Mouse (Mus musculus) adrenal gland, postnatal 25 days (tissue): ENCODE results near the gene Ralgapb. TPM values are rescaled to one million over a fixed set of nuclear protein-coding genes. Genes with fewer than 3 reads are reported as not detected.

Source experiments
- DNase-seq: peaks from one replicate; pipeline ENCODE4 v3.0.0; 2021; ENCODE audit warnings: mixed read lengths
- total RNA-seq: library from RNA; stranded (reverse); gene quantifications from 2 replicates; pipeline ENCODE4 v1.2.3, GENCODE M21; 2021

Gene Ralgapb
- total RNA-seq, 1 experiment from 2014 or later, result 72.1 TPM

DNA sequence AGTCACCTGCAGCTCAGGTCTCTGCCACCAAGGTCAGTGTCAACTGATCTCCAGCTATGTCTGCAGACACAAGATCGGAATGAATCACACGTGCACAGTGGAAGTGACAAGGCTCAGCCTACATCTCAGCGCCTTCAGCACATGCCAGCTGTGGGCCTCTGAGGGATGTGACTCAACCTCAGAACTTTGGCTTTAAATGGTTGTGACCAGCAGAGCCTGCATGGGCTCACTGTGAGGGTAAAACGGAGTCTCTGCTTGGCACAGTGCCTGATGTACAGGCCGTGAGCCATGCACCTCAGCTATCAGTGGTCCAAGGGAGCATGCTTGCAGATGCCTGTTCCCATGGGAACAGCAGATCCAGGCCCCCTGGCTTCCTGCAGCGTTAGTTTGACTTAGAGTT is 108.9 kb downstream of the Ralgapb start:
- no peak for DNase-seq

DNA sequence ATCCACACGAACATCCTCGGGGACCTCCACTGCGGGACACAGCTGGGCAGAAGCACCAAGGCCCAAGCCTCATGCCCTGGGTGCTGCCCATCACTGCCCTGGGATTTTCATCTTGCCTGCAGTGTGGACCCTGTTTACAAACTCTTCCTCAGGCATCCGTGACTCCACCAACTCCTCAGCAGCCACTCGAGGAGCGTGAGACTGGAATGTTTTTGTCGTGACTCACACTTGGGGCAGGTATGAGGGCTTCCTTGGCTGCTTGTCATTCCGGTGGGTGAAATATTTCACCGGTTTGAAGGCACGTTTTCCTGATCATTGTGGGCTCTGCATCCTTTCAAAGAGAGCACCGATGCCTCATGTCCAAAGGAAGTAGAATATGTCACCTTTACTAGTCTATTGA is 109.4 kb downstream of the Ralgapb start:
- no peak for DNase-seq

DNA sequence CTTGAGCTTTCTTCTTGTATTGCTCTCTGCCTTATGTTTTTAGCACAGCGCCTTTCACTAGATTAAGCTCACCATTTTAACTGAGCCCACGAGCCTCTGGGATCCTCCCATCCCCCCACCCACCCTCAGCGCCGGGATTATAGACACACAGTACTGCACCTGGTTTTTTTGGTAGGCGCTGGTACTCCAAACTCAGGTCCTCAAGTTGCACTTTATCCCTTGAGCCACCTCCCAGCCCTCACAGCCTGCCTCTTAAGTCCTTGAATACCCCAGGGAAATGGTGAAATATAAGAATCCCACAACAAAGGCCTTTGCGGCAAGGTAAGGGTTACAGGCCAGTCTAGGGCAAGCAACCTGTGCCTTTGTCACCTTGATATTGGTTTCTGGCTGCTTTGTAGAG is 110.2 kb downstream of the Ralgapb start:
- no peak for DNase-seq

DNA sequence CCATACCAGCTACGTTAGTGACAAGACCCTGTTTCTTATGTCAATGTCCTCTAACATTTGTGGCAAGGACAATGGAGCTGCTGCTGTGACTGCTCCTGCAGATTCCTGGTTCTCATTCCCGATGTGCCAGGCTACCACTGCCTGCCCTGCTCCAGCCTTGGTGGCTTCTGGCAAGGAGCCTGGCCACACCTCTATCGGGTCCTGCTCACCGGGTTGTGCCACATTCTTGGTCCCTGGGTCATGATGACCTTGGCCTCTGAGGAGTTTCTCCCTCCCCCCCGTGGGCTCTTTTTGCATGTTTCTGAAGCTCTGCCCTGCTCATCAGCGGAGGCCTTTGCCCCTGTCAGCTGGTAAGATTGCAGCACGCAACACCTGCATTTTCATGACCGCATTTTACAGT is 113.4 kb downstream of the Ralgapb start:
- DNase-seq, result peak; percentile 57

DNA sequence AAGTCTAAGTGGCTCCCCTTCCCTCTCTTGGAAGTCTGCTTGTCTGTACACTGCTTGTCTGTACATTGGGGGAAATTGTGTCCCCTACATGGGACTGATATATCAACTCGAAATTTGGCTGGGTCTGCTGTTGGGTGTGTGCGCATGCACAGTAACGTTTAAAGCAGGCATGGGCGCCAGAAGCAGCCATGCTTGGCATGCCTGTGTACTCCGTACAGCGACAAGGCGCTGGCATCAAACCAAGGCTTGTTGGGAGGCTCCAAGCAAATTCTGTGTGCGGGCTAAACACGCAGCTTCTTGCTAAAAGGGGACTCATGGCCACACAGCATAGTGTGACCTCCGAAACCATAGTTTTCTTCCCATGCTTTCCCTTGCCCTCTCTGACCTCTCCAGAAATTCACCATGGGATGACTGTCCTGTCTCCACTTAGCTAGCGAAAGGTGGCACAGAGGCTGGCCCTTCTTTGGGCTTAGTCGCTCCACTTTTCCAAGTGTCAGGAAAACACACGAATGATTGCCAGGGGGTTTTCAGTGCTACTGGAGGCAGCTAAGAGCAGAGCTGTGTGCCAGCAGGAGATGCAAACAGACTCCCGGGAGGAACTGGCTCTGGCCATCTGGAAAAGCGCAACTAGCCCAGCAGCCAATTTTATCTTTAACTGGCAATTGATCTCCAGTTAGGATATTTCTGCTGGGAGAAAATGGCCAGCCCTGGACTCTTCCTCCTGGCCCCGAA is 114.6 kb downstream of the Ralgapb start:
- DNase-seq, result no peak

DNA sequence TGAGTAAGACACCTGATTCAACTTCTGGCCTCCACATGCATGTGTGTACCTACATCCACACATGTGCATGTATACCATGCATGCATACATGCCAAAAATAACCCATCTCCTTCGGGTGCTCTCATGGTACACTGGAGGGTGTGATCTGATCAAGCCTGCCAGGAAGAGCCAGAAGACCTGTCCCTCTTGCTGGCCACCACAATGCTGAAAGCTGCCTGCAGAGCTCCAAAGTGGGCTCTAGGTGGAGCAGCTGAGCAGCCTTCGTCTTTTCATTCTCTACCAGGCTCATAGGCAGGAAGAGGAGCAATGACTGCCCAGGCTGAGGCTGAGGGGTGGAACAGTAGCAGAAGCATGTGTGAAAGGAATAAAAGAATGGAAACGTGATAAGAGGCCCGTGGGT is 124.4 kb downstream of the Ralgapb start:
- DNase-seq, result peak; percentile 48

DNA sequence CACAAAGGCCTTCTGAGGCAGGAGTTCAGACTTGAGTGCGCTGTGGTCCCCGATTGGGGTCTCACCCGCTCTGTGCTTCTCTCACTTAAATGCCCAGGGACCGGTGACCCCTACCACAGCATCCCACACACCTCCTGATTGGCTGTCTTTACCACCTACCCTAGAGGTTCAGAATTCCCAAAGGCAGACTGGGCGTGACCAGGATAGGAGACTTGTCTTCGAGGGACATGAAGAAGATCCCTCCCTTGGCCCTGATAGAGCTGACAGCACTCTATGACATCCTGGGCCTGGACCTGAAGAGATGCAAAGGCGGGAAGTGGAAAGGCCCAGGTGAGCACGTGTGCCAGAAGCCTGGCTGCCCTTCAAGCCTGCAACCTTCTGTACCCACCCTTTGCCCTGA is 124.9 kb downstream of the Ralgapb start:
- DNase-seq, result no peak

DNA sequence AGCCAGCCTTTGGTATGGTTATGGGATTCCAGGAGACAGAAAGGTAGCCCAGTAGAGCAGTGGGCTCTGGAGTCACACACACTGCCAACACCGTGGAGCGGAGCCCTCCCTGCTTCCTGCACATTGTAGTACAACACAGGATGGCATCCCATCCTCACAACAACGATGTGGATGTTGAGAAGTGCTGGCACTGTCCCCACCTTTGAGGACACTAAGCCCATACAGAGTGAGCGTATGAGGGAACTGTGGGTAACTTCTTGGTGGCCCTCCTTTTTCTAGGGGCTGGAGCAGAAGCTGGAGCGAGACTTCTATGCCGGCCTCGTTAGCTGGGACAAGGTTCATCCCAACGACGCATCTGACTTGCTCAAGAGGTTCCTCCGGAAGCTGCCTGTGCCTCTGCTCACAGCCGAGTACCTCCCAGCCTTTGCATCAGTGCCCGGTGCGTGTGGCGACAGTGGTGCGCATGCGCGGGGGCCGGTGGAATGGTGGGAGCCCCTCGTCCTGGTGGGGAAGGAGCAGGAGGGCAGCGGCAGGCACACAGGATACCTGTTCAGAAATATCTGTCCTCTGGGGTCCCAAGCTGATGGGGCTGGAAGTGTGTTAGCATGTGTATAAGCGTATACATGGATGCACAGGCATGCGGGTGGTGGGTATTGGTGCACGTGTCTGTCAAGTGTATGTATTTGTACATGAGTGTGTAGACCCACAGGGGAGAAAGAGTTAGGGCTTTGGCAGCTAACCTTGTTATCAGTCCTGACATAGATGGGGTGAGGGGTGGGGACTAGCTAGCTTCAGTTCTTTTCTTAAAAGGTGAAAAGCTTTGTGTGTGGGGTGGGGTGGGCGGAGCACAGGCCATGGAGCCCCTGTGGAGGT is 130.0 kb downstream of the Ralgapb start:
- DNase-seq, result no peak

DNA sequence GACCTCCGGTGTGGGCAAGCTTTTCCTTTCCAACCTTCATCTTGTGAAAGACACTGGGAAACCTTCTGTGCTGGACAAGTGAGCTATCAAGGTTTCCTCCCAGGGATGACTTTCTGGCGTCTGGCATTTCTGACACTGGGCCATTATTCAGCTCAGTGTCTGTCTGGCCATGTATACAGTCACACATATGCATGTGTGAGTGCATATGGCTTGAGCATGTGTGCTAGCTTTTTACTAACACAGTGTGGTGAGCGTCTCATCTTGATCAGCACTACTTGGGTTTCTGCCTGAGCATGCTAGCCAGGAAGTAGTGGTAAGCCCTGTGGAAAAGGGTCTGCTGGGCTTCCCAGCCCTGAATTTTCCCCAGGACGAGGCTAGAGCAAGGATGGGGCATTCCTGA is 131.6 kb downstream of the Ralgapb start:
- DNase-seq, result no peak

DNA sequence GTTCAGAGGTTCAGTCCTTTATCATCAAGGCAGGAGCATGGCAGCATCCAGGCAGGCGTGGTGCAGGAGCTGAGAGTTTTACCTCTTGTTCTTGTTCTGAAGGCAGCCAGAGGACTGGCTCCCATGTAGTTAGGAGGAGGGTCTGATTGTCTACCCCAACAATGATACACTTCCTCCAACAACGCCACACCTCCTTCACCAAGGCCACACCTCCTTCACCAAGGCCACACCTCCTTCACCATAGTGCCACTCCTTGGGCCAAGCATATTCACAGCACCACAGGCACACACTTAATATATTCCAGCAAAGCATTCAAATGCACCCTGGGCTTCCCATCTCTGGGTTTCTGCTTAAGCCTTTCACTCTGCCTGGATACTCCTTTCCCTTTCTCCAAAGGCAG is 135.6 kb downstream of the Ralgapb start:
- no peak for DNase-seq

DNA sequence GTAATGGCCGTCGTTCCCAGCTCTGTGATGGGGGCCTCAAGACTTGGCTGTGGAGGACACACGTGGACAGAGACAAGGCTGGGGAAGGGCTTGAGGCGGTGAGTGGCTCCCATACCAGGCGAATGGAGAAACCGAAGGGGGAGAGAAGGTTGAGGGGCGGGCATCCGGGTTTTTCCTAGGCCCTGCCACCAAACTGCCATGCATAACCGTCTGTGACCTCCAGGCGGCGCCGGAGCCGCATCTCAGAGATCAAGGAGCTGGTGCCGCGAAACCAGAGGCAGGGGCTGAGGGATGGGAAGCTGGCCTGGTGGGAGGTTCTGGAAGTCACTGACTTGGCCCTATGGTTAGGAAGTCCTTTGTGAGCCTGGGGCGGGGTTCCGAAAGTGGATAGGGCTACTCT is 137.1 kb downstream of the Ralgapb start:
- peak; percentile 75 for DNase-seq

Other genes starting within 250 kb of the Ralgapb start
- 1.3 and 2.4 TPM in 2 replicates for gene D630003M21Rik, start 180.6 kb upstream of the Ralgapb start, total RNA-seq
- not detected in 2 replicates for gene Bpi, start 151.8 kb upstream of the Ralgapb start, total RNA-seq
- 11.5 and 12.4 TPM in 2 replicates for gene Lbp, start 103.4 kb upstream of the Ralgapb start, total RNA-seq
- 5.3 and 8.6 TPM in 2 replicates for gene Snhg11, start 34.2 kb upstream of the Ralgapb start, total RNA-seq
- gene Adig, start 92.8 kb downstream of the Ralgapb start, total RNA-seq, result 43.7 and 44.2 TPM in 2 replicates
- gene Arhgap40, start 102.9 kb downstream of the Ralgapb start, total RNA-seq, result not detected in 2 replicates
- gene Slc32a1, start 200.9 kb downstream of the Ralgapb start, total RNA-seq, result not detected in 2 replicates
- gene Actr5, start 215.0 kb downstream of the Ralgapb start, total RNA-seq, result 9.9 and 14.8 TPM in 2 replicates